Mouse (Mus musculus): ENCODE measurements around the gene Rcor2.

Rcor2 gene

GRCm38 (mm10) chr19:7267091-7267741 lies at the start of gene Rcor2:
TSS of gene Rcor2 (plus strand) at chr19:7267325.
- DNase-seq (ENCODE audit: low read depth, low spot score) = peak; percentile 80

- no peak for DNase-seq (ENCODE audit: low read depth, low spot score)
These were observed 49.2 kb upstream of the Rcor2 start for GRCm38 (mm10) chr19:7217926-7218267.

- DNase-seq (ENCODE audit: low read depth, low spot score) = no peak
These were observed 48.4 kb upstream of the Rcor2 start for GRCm38 (mm10) chr19:7218753-7219152.

- DNase-seq (ENCODE audit: low read depth, low spot score) = no peak
These were observed 44.9 kb upstream of the Rcor2 start for GRCm38 (mm10) chr19:7222196-7222595.

GRCm38 (mm10) chr19:7223488-7223887 lies 43.6 kb upstream of the Rcor2 start:
- no peak for DNase-seq (ENCODE audit: low read depth, low spot score)

GRCm38 (mm10) chr19:7224253-7224652 lies 42.9 kb upstream of the Rcor2 start:
- DNase-seq (ENCODE audit: low read depth, low spot score) = no peak

GRCm38 (mm10) chr19:7225096-7225690 lies 41.9 kb upstream of the Rcor2 start:
- no peak for DNase-seq (ENCODE audit: low read depth, low spot score)

GRCm38 (mm10) chr19:7226511-7226914 lies 40.6 kb upstream of the Rcor2 start:
- no peak for DNase-seq (ENCODE audit: low read depth, low spot score)

GRCm38 (mm10) chr19:7234537-7235221 lies 32.4 kb upstream of the Rcor2 start:
- DNase-seq (ENCODE audit: low read depth, low spot score) = peak; percentile 78

GRCm38 (mm10) chr19:7235461-7235860 lies 31.7 kb upstream of the Rcor2 start:
- peak; percentile 51 for DNase-seq (ENCODE audit: low read depth, low spot score)

- DNase-seq (ENCODE audit: low read depth, low spot score) = no peak
These were observed 31.1 kb upstream of the Rcor2 start for GRCm38 (mm10) chr19:7236011-7236410.

- no peak for DNase-seq (ENCODE audit: low read depth, low spot score)
These were observed 30.4 kb upstream of the Rcor2 start for GRCm38 (mm10) chr19:7236742-7237141.

- no peak for DNase-seq (ENCODE audit: low read depth, low spot score)
These were observed 27.6 kb upstream of the Rcor2 start for GRCm38 (mm10) chr19:7239574-7239973.

- no peak for DNase-seq (ENCODE audit: low read depth, low spot score)
These were observed 26.8 kb upstream of the Rcor2 start for GRCm38 (mm10) chr19:7240291-7240690.

- DNase-seq (ENCODE audit: low read depth, low spot score) = peak; percentile 95
These were observed 26.1 kb upstream of the Rcor2 start, which contains the start of gene Naa40 for GRCm38 (mm10) chr19:7240782-7241690. TSS of gene Naa40 (minus strand) at chr19:7241183.

GRCm38 (mm10) chr19:7246021-7246420 lies 21.1 kb upstream of the Rcor2 start:
- DNase-seq (ENCODE audit: low read depth, low spot score) = peak; percentile 93

- DNase-seq (ENCODE audit: low read depth, low spot score) = peak; percentile 64
These were observed 9.2 kb upstream of the Rcor2 start for GRCm38 (mm10) chr19:7257881-7258280.

- DNase-seq (ENCODE audit: low read depth, low spot score) = peak; percentile 97
These were observed 5.6 kb upstream of the Rcor2 start for GRCm38 (mm10) chr19:7261476-7261875.

GRCm38 (mm10) chr19:7261964-7262363 lies 5.2 kb upstream of the Rcor2 start:
- peak; percentile 60 for DNase-seq (ENCODE audit: low read depth, low spot score)

GRCm38 (mm10) chr19:7262592-7262991 lies 4.5 kb upstream of the Rcor2 start:
- DNase-seq (ENCODE audit: low read depth, low spot score) = peak; percentile 73

- peak; percentile 90 for DNase-seq (ENCODE audit: low read depth, low spot score)
These were observed 2.9 kb upstream of the Rcor2 start for GRCm38 (mm10) chr19:7264088-7264765.

All from ES-CJ7 (cell line).